Mouse (Mus musculus) heart, embryonic 15.5 days (tissue): Measurements from ENCODE around the gene Gm11213. TPM values are rescaled to one million over a fixed set of nuclear protein-coding genes. Genes with fewer than 3 reads are reported as not detected.

Source experiments
- ATAC-seq: fragments of 200-750 bp; cut with Nextera tagmentation; replicated peaks from 2 replicates; pipeline ENCODE4 v1.8.0; 2017; ENCODE audit warnings: low read depth, moderate TSS enrichment; ENCODE audit not compliant: insufficient number of reproducible peaks, insufficient read depth, low FRiP score
- H3K27ac ChIP-seq: fragments of 300-500 bp; sonication (generic); 2 replicates; pipeline ENCODE4 v1.5.1; 2015; ENCODE audit warnings: mild to moderate bottlenecking, inconsistent platforms
- H3K27me3 ChIP-seq: fragments of 300-500 bp; sonication (generic); 2 replicates; pipeline ENCODE4 v1.6.1; 2015; ENCODE audit warnings: inconsistent platforms
- H3K36me3 ChIP-seq: fragments of 300-500 bp; sonication (generic); 2 replicates; pipeline ENCODE4 v1.6.1; 2015; ENCODE audit warnings: mild to moderate bottlenecking, inconsistent platforms
- H3K4me1 ChIP-seq: fragments of 300-500 bp; sonication (generic); replicated peaks from 2 replicates; pipeline ENCODE4 v1.6.1; 2015; ENCODE audit warnings: inconsistent platforms
- H3K4me2 ChIP-seq: fragments of 300-500 bp; sonication (generic); 2 replicates; pipeline ENCODE4 v1.6.1; 2015; ENCODE audit warnings: inconsistent platforms, mild to moderate bottlenecking, moderate library complexity
- H3K4me3 ChIP-seq: fragments of 300-500 bp; sonication (generic); 2 replicates; pipeline ENCODE4 v1.5.1; 2015; ENCODE audit warnings: mild to moderate bottlenecking, inconsistent platforms
- H3K9ac ChIP-seq: fragments of 300-500 bp; sonication (generic); 2 replicates; pipeline ENCODE4 v1.6.1; 2015; ENCODE audit warnings: mild to moderate bottlenecking, inconsistent platforms
- H3K9me3 ChIP-seq: fragments of 300-500 bp; sonication (generic); replicated peaks from 2 replicates; pipeline ENCODE4 v1.6.1; 2016; ENCODE audit warnings: inconsistent platforms
- WGBS: fragments of 180-500 bp; shearing (Covaris S2); methylation state at CpG from one replicate; pipeline ENCODE4 v1.1.7; 2015; ENCODE audit warnings: mixed read lengths; 5-methylcytosine and 5-hydroxymethylcytosine counted together
- polyA plus RNA-seq: library from polyadenylated mRNA; unstranded; fragments of >200 nt; fragmentation: Nextera tagmentation; extraction: Ambion mirVana; gene quantifications from 2 replicates; pipeline ENCODE4 v1.2.1, GENCODE M21; 2015

Gm11213 gene
- polyA plus RNA-seq, 1 experiment from 2014 or later: not detected

DNA sequence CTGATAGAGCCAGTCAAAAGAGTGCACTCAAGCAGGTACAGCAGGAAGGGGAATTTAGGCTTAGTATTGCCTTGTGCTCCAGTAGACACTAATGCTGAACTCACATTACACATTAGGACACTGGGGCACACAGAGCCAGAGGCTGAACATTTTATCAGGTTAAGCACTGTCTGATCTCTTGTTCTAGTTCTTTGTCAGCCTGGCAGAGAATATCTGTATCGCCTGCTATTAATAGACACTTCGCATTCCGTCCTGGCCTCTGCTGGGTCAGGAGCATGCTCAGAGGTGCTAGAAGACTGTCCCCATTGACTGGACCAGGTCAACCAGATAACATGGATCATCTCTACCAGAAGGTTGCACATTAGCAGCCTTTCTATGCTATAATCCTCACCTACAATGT is 484 bp upstream of the Gm11213 start:
- no peak overlapping the region for H3K9ac ChIP-seq
- peak overlapping the region; percentile 66 for H3K27ac ChIP-seq
- H3K4me1 ChIP-seq: peaks cover 7% of the 10 kb centered on the region; the same call in 1 of the 2 replicates
- ATAC-seq: peak; percentile 78
- H3K36me3 ChIP-seq: no peaks in the 10 kb centered on the region
- WGBS: 41% methylated on average over 3 of the region's 3 CpGs
- H3K4me3 ChIP-seq: no peak overlapping the region
- H3K27me3 ChIP-seq: no peaks in the 10 kb centered on the region
- no peak overlapping the region for H3K4me2 ChIP-seq
- H3K9me3 ChIP-seq: no peaks in the 10 kb centered on the region

DNA sequence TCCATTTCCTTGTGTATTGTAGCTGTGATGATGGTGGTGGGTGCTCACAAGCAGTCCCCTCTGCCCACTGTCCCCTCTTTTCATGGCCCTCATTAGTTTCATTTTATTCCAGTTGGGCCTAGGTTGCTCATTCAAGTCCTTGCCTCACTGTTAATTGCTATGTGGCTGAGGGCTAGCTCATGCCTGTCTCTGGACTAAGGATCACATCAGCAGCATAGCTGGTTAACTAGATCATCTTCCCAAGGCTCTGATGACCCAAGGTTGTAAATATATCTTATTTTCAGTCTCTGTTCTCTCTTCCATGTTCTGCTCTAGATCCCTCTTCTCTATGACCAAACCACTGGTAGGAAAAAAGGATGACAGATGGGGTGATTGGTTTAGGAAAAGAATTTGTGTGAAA is 3.8 kb downstream of the Gm11213 start:
- Histone ChIP-seq H3K4me1 (peaks cover 7% of the 10 kb centered on the region; the same call in 1 of the 2 replicates), H3K4me3 (no peak overlapping the region), H3K36me3 (no peaks in the 10 kb centered on the region), H3K27ac (no peak overlapping the region), H3K4me2 (no peak overlapping the region), H3K27me3 (no peaks in the 10 kb centered on the region), H3K9me3 (no peaks in the 10 kb centered on the region), H3K9ac (no peak overlapping the region)
- no peak for ATAC-seq

DNA sequence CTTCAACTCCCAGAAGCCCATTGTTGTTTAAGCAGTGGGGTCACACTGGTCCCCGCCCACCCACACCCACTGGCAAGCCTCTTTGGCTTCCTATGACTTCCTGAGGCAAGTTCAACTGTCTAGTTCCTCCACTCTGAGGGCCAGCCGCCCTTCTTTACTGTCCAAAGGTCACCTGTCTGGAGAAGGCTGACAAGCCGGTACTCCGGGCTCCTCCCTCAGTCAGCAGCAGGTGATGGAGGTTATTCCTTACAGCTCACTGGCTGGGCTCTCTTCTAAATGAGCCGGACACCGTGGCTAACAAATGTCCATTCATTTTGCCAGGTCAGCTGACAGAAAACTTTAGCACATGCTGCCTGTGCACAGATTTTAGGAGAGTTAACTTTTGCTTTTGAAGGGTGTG is 4.3 kb downstream of the Gm11213 start:
- Histone ChIP-seq H3K4me3 (no peak overlapping the region), H3K4me2 (no peak overlapping the region), H3K27me3 (no peaks in the 10 kb centered on the region), H3K9ac (no peak overlapping the region), H3K4me1 (peaks cover 7% of the 10 kb centered on the region; the same call in 1 of the 2 replicates), H3K36me3 (no peaks in the 10 kb centered on the region), H3K27ac (no peak overlapping the region), H3K9me3 (no peaks in the 10 kb centered on the region)
- no peak for ATAC-seq
- 81% methylated on average over 6 of the region's 6 CpGs for WGBS

DNA sequence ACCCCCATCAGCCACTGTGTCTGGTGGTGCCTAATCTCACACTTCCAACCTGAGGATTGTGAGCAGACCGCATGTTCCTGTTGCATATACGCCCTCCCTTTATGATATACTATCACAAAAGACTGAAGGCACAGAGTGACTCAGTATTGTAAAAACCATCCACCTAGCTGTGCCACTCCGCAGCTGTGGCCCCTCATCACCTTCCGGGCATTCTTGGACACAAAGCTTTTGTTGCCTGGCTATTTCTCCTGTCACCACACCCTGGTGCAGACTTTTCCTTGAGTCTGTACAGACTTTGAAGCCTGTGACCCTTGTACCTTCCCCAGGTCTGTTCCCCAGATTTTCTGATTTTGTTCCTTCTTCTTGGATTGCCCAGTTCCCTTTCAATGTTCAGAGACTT is 9.1 kb downstream of the Gm11213 start:
- Histone ChIP-seq H3K9me3 (no peaks in the 10 kb centered on the region), H3K27ac (no peak overlapping the region), H3K4me3 (no peak overlapping the region), H3K4me1 (peaks cover 8% of the 10 kb centered on the region), H3K27me3 (no peaks in the 10 kb centered on the region), H3K9ac (no peak overlapping the region), H3K4me2 (no peak overlapping the region), H3K36me3 (no peaks in the 10 kb centered on the region)
- WGBS: 88% methylated on average over 4 of the region's 4 CpGs
- ATAC-seq: no peak

DNA sequence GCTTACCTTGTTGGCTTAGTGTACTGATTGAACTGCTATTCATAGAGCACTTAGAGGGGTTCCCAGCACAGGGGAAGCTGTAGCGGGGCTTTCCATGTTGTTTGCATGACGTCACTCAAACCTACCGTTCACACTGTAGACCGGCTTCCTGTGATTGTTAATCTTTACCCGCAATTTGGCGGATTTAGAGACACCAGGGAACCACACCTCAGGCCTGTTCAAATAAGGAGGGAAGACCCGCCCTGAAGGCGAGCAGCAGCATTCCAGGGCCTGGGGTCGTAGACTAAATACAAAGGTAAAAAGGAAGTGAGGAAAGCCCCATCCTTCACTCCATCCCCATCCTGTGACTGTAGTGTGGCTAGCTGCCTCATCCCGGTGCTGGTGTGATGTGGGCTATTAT is 9.8 kb downstream of the Gm11213 start:
- Histone ChIP-seq H3K27ac (no peak overlapping the region), H3K4me2 (no peak overlapping the region), H3K9ac (no peak overlapping the region), H3K36me3 (no peaks in the 10 kb centered on the region), H3K9me3 (no peaks in the 10 kb centered on the region), H3K4me1 (peaks cover 8% of the 10 kb centered on the region), H3K4me3 (no peak overlapping the region), H3K27me3 (no peaks in the 10 kb centered on the region)
- ATAC-seq: no peak
- WGBS: 57% methylated on average over 10 of the region's 10 CpGs

DNA sequence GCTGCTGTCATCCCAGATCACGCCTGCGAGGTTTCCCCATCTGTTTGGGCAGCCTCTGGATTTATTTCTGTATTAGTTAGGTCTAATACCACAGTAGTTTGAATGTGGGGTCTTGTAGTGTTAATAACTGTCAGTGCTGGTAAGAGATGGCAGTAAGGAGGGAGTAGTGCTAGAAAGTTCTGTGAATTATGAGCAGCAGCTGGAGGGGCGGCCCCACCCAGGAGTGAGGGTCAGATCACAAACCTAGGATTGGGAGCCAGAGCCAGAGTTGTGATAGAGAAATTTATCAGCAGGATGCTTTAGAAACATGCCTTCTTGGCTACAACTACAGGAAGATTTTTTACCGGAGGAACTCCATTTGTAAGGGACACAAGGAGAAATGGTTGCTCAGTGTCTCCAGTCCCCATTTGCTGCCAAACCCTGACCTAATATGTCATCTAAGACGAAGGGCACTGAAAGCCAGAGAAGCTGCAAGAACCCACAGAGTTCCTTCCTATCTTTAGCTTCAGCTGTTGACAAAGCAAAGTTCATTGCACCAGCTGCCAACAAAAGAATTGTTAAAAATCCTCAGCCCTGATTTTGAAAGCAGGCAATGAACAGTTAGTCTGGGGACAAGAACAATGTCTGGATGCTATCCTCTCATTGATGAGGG is 10.5 kb downstream of the Gm11213 start:
- Histone ChIP-seq H3K4me2 (no peak overlapping the region), H3K27me3 (no peaks in the 10 kb centered on the region), H3K9me3 (no peaks in the 10 kb centered on the region), H3K27ac (no peak overlapping the region), H3K4me3 (no peak overlapping the region), H3K9ac (no peak overlapping the region), H3K4me1 (peaks cover 8% of the 10 kb centered on the region), H3K36me3 (no peaks in the 10 kb centered on the region)
- no peak for ATAC-seq
- 59% methylated on average over 5 of the region's 5 CpGs for WGBS

DNA sequence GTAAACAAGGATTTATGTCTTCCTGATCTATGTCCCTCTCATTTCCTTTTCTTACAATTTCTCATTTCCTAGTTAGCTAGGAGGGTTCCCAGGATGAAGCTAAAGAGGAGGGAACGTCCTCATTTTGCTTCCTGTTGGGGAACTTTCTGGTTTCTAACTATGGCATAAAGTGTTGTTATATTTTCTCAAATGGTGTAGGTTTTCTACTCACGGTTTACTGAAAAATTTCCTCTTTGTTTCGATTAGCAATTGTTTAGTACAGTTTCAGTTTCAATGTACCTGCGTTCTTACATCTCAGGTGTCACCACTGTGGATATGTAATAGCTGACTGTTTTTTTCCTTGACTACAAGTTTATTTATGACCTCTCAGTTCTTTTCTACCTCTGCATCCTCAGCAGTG is 14.5 kb downstream of the Gm11213 start:
- 75% methylated on average over 4 of the region's 4 CpGs for WGBS
- Histone ChIP-seq H3K36me3 (no peaks in the 10 kb centered on the region), H3K4me2 (no peak overlapping the region), H3K9ac (no peak overlapping the region), H3K4me3 (no peak overlapping the region), H3K27me3 (no peaks in the 10 kb centered on the region), H3K27ac (no peak overlapping the region), H3K4me1 (peaks cover 8% of the 10 kb centered on the region), H3K9me3 (no peaks in the 10 kb centered on the region)
- ATAC-seq: no peak

GRCm38 (mm10) chr4:63589987-63590386 is 15.1 kb downstream of the Gm11213 start:
- no peaks in the 10 kb centered on the region for H3K27me3 ChIP-seq
- 79% methylated on average over 7 of the region's 7 CpGs for WGBS
- no peak for ATAC-seq

GRCm38 (mm10) chr4:63586240-63586639 is 18.8 kb downstream of the Gm11213 start:
- ATAC-seq: no peak
- Histone ChIP-seq H3K4me1 (no peaks in the 10 kb centered on the region), H3K4me3 (no peak overlapping the region), H3K9me3 (no peaks in the 10 kb centered on the region), H3K27me3 (no peaks in the 10 kb centered on the region), H3K9ac (no peak overlapping the region), H3K36me3 (no peaks in the 10 kb centered on the region), H3K4me2 (no peak overlapping the region), H3K27ac (no peak overlapping the region)
- 80% methylated on average over 2 of the region's 2 CpGs for WGBS

More at GRCm38 (mm10) chr4:63589987-63590386, 15.1 kb downstream of the Gm11213 start:
- Histone ChIP-seq H3K9ac (no peak overlapping the region), H3K4me1 (peaks cover 8% of the 10 kb centered on the region; the same call in 1 of the 2 replicates), H3K27ac (no peak overlapping the region), H3K4me2 (no peak overlapping the region), H3K4me3 (no peak overlapping the region), H3K36me3 (no peaks in the 10 kb centered on the region), H3K9me3 (no peaks in the 10 kb centered on the region)

DNA sequence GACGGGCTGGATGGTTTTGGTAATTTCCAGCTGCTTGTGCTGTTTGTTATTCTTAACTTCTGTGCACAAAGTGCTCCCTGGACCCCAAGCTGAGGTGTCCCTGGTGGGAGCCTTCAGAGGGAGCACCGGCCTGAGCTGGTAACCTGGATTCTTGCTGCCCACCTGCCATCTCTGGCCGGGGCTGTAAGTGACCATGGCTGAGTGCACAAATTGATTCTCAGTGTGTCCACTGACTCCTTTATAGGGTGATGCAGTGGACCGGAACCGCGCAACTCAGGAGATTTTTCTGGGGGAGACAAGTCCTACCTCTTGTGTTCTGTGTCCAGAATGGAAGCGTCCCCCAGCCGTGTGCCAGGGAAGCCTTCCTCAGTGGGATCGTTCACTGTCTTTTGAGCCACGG is 19.8 kb downstream of the Gm11213 start:
- Histone ChIP-seq H3K27ac (no peak overlapping the region), H3K4me1 (no peaks in the 10 kb centered on the region), H3K9ac (no peak overlapping the region), H3K4me2 (no peak overlapping the region), H3K36me3 (no peaks in the 10 kb centered on the region), H3K4me3 (no peak overlapping the region), H3K27me3 (no peaks in the 10 kb centered on the region), H3K9me3 (no peaks in the 10 kb centered on the region)
- no peak for ATAC-seq
- WGBS: 90% methylated on average over 10 of the region's 10 CpGs

- H3K4me3 ChIP-seq: no peak overlapping the region
- no peak overlapping the region for H3K4me2 ChIP-seq
- no peaks in the 10 kb centered on the region for H3K27me3 ChIP-seq
- H3K27ac ChIP-seq: no peak overlapping the region
- 67% methylated on average over 5 of the region's 5 CpGs for WGBS
- ATAC-seq: no peak
- no peaks in the 10 kb centered on the region for H3K4me1 ChIP-seq
- H3K9ac ChIP-seq: no peak overlapping the region
- 0 out of 2 replicates have a peak, but pooled peaks cover 1% of the 10 kb centered on the region for H3K9me3 ChIP-seq
- peaks cover 4% of the 10 kb centered on the region; the same call in 1 of the 2 replicates for H3K36me3 ChIP-seq
These were observed 22.5 kb downstream of the Gm11213 start for GRCm38 (mm10) chr4:63582580-63582979.

DNA sequence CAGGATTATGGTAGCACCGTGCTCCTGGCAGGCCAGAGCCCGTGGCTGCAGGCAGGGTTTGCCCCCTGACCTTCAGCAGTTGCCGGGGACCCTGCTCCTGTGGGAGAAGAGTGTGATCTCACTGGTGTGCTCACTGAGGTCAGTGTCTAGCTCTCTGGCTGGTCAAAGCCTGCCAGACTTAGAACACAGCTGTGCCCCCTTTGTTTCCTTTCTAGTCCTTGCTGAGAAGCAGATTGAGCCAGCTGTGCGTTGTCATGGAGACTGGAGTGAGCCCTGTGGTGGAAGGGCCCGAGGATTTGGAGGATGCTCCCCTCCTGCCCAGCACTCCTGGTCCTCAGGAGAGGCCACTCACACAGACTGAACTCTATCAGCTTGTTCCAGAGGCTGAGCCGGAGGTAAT is 25.0 kb downstream of the Gm11213 start:
- Histone ChIP-seq H3K4me1 (no peaks in the 10 kb centered on the region), H3K4me2 (no peak overlapping the region), H3K27me3 (no peaks in the 10 kb centered on the region), H3K27ac (no peak overlapping the region), H3K9me3 (0 out of 2 replicates have a peak, but pooled peaks cover 4% of the 10 kb centered on the region), H3K36me3 (peaks cover 6% of the 10 kb centered on the region; the same call in 1 of the 2 replicates), H3K9ac (no peak overlapping the region), H3K4me3 (no peak overlapping the region)
- ATAC-seq: no peak
- 61% methylated on average over 6 of the region's 6 CpGs for WGBS
